Mouse (Mus musculus) midbrain, embryonic 13.5 days (tissue): ENCODE results near the gene BC048679. TPM values are rescaled to one million over a fixed set of nuclear protein-coding genes. Genes with fewer than 3 reads are reported as not detected.

Experiments used
- ATAC-seq: fragments of 200-750 bp; cut with Nextera tagmentation; 2 replicates; pipeline ENCODE4 v1.8.0; 2017; ENCODE audit warnings: mild to moderate bottlenecking, moderate TSS enrichment, moderate library complexity
- H3K27ac ChIP-seq: fragments of 300-500 bp; sonication (generic); 2 replicates; pipeline ENCODE4 v1.5.1; 2015; ENCODE audit warnings: inconsistent platforms, mild to moderate bottlenecking, moderate library complexity
- H3K27me3 ChIP-seq: fragments of 300-500 bp; sonication (generic); 2 replicates; pipeline ENCODE4 v1.6.1; 2015; ENCODE audit warnings: mild to moderate bottlenecking, inconsistent platforms
- H3K36me3 ChIP-seq: fragments of 300-500 bp; sonication (generic); 2 replicates; pipeline ENCODE4 v1.6.1; 2015; ENCODE audit warnings: mild to moderate bottlenecking, inconsistent platforms
- H3K4me1 ChIP-seq: fragments of 300-500 bp; sonication (generic); replicated peaks from 2 replicates; pipeline ENCODE4 v1.6.1; 2015; ENCODE audit warnings: inconsistent platforms
- H3K4me2 ChIP-seq: fragments of 300-500 bp; sonication (generic); replicated peaks from 2 replicates; pipeline ENCODE4 v1.6.1; 2015; ENCODE audit warnings: moderate library complexity, mild to moderate bottlenecking, inconsistent platforms
- H3K4me3 ChIP-seq: fragments of 300-500 bp; sonication (generic); replicated peaks from 2 replicates; pipeline ENCODE4 v1.5.1; 2015; ENCODE audit warnings: mild to moderate bottlenecking, inconsistent platforms
- H3K9ac ChIP-seq: fragments of 300-500 bp; sonication (generic); replicated peaks from 2 replicates; pipeline ENCODE4 v1.6.1; 2015; ENCODE audit warnings: mild to moderate bottlenecking, inconsistent platforms
- H3K9me3 ChIP-seq: fragments of 300-500 bp; sonication (generic); 2 replicates; pipeline ENCODE4 v1.6.1; 2016; ENCODE audit warnings: mild to moderate bottlenecking, inconsistent platforms
- WGBS: fragments of 180-500 bp; shearing (Covaris S2); methylation state at CpG from one replicate; pipeline ENCODE4 v1.1.7; 2015; 5-methylcytosine and 5-hydroxymethylcytosine counted together
- microRNA counts: library from miRNA; unstranded; fragments of <30 nt; microRNA quantifications from one replicate; lab custom pipeline; 2016
- polyA plus RNA-seq: library from polyadenylated mRNA; unstranded; fragments of >200 nt; fragmentation: Nextera tagmentation; extraction: Ambion mirVana; gene quantifications from 2 replicates; pipeline ENCODE4 v1.2.1, GENCODE M21; 2015

Gene BC048679
- polyA plus RNA-seq, 1 experiment from 2014 or later: not detected

DNA sequence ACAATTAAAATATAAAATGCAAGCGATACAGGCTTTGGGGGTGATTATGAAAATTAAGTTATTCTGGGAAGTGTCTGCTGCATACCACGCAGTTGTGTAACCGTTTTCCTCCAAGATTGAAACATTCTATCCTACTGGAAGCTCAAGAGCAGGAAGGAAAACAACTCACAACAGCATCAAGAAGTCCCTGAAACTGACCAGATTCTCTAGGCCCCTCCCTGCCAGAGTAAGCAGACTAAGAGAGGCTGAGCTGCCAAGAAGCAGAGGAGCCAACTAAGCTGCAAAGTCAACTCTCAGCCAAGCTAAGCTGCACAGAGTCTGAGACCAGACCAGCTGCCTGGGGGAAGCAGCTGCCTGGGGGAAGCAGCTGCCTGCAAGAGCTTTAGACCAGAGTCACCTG is 22.9 kb downstream of the BC048679 start:
- H3K9me3 ChIP-seq: no peaks in the 10 kb centered on the region
- no peak overlapping the region for H3K9ac ChIP-seq
- 82% methylated on average over 3 of the region's 3 CpGs for WGBS
- H3K4me1 ChIP-seq: peaks cover under 1% of the 10 kb centered on the region; the same call in 1 of the 2 replicates
- no peak overlapping the region for H3K27ac ChIP-seq
- peaks cover 69% of the 10 kb centered on the region for H3K36me3 ChIP-seq
- peaks cover 29% of the 10 kb centered on the region for H3K27me3 ChIP-seq
- no peak overlapping the region for H3K4me3 ChIP-seq
- ATAC-seq: no peak
- no peak overlapping the region for H3K4me2 ChIP-seq

DNA sequence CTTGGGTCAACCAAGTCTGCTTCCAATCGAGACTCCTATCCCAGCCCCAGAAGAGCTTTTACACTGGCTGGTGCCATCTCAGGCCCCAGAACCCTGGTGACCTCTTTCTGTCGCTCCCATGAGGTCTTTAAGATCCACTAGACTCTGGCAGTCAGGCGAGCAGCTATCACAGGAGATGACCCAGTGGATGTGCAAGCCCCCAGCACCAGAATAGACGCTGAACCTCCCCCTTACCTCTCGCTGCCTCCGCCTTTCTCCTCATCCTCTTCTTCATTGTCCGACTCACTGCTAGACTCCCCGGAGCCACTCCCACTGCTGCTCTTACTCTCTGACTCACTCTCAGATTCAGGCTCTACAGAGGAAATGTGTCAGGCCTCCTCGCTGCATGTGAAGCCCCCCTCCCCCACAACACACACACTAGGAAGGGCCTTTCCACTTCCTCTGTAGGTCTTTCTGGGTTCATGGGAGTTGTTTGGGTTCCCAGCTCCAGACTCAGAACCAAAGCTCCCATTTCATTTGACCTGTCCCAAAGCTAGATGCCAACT is 33.1 kb downstream of the BC048679 start:
- Histone ChIP-seq H3K4me1 (no peaks in the 10 kb centered on the region), H3K4me2 (no peak overlapping the region), H3K4me3 (no peak overlapping the region), H3K9ac (no peak overlapping the region), H3K27me3 (no peaks in the 10 kb centered on the region), H3K9me3 (no peaks in the 10 kb centered on the region), H3K36me3 (peaks cover 82% of the 10 kb centered on the region), H3K27ac (no peak overlapping the region)
- WGBS: 77% methylated on average over 9 of the region's 9 CpGs
- ATAC-seq: no peak

DNA sequence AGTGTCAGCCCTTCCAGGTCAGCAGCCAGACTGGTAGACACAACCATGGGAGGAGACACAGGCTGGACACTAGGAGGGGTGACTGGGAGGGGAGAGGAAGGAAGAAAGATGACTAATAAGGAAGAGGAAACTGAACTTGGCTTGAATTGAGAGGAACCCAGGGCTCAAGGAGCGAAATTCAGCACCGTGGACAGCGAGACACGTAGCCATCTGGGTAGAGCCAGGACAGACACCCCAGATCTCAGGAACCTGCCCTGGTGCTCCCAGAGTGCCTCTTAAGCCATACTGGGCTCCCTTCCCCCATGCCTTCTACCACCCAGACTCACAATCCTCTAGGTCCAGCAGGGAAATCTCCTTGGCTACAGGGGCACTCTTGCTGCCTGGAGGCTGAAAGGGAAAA is 34.0 kb downstream of the BC048679 start:
- H3K36me3 ChIP-seq: peaks cover 80% of the 10 kb centered on the region
- no peak for ATAC-seq

DNA sequence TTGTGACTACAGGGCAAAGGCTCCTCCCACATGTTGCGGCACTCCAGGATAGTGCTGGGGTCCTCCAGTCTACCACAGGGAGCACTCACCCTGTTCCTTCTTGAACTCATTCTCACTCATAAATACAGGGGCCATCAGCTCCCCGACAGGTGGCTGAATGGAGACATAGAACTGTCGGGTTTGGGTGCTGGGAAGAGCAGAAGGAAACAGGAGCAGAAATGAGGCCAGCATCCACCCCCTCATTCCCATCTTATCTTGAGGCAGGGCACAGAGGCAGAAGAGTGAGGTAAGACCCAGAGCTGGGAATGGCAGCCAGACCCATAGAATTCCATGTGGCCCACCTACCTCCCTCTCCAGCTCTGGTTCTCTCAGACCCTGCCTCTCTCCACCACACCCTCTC is 35.3 kb downstream of the BC048679 start:
- 73% methylated on average over 3 of the region's 3 CpGs for WGBS
- no peak for ATAC-seq

More for the DNA sequence above, 34.0 kb downstream of the BC048679 start:
- Histone ChIP-seq H3K9me3 (no peaks in the 10 kb centered on the region), H3K27ac (no peak overlapping the region), H3K4me3 (no peak overlapping the region), H3K9ac (no peak overlapping the region), H3K27me3 (peaks cover 4% of the 10 kb centered on the region; the same call in 1 of the 2 replicates), H3K4me1 (no peaks in the 10 kb centered on the region), H3K4me2 (no peak overlapping the region)
- WGBS: 8% methylated on average over 4 of the region's 4 CpGs

DNA sequence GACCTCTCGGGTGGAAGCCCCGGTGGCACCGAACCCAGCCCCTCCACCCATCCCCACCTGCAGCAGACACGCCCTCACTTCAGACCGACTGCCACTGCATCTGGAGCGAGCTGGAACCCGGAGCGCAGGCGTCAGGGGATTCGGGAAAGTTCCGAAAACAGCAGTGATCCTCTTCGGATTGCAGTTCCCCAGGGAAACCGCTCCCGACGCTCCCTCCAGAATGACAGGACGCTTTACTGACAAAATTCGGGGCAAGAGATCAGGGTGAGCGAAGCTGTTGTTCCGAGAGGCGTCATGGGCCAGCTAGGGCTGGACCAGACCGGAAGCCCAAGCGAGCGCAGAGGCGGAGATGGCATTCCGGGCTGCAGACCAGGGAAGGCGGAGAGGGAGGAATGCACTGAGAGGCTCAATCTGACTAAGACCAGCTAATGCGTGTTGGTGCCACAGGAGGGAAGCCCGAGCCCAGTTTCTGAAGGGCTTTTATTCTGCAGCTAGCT is 42.9 kb downstream of the BC048679 start, which contains the start of gene Cpeb1:
Gene Cpeb1 (minus strand): TSS at position 311 of the 497 bp plus-strand sequence.
- Histone ChIP-seq H3K9me3 (no peaks in the 10 kb centered on the region), H3K27ac (no peak within 1 kb of the TSS), H3K4me1 (peaks cover 27% of the 10 kb centered on the region), H3K9ac (peak within 1 kb of the TSS; percentile 54), H3K4me2 (peak within 1 kb of the TSS; percentile 92), H3K4me3 (peak within 1 kb of the TSS; percentile 54), H3K36me3 (peaks cover 2% of the 10 kb centered on the region), H3K27me3 (peaks cover 79% of the 10 kb centered on the region)
- under 1% methylated on average over 28 of the region's 28 CpGs for WGBS
- peak; percentile 63 for ATAC-seq

More for the DNA sequence above, 35.3 kb downstream of the BC048679 start:
- Histone ChIP-seq H3K4me3 (no peak overlapping the region), H3K9ac (no peak overlapping the region), H3K27me3 (peaks cover 17% of the 10 kb centered on the region), H3K36me3 (peaks cover 76% of the 10 kb centered on the region), H3K9me3 (no peaks in the 10 kb centered on the region), H3K27ac (no peak overlapping the region), H3K4me1 (no peaks in the 10 kb centered on the region), H3K4me2 (no peak overlapping the region)

DNA sequence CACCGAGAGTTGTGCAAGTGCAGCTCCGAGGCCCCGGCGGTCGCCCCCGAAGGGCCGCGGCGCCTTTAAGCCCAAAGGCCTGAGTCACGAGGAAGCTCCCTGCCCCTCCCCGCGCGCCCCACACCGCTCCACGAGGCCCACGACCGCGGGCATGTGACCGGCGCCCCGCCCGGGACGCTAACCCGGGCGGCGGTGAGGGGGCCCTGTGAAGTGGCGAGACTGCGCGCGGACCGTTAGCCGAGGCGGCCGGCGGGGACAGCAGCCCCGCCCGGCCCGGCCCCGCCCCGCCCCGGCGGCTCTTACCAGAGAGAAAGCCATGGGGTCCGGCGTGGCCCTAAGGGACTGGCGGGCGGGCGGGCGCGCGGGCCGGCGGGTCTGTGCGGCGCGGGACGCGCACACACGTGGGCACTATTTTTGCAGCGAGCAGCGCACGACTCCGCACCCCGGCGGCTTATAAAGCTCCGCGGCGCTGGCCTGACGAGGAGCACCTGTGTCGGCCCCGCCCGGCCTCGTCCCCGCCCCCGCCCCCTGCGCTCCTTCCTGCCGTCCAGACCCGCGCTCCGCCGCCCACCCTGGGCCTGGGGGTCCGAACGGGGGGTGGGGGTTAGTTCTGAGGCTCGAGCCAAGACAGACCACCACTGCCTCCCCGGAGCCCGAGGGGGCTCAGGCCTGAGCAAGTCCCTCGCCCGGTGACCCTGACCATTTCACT is 43.6 kb downstream of the BC048679 start:
- Histone ChIP-seq H3K27me3 (peaks cover 79% of the 10 kb centered on the region), H3K4me1 (peaks cover 27% of the 10 kb centered on the region), H3K9ac (peak overlapping the region; percentile 54), H3K27ac (no peak overlapping the region), H3K4me2 (peak overlapping the region; percentile 92), H3K4me3 (peak overlapping the region; percentile 54), H3K36me3 (no peaks in the 10 kb centered on the region), H3K9me3 (no peaks in the 10 kb centered on the region)
- peak; percentile 67 for ATAC-seq
- WGBS: 1% methylated on average over 80 of the region's 87 CpGs

DNA sequence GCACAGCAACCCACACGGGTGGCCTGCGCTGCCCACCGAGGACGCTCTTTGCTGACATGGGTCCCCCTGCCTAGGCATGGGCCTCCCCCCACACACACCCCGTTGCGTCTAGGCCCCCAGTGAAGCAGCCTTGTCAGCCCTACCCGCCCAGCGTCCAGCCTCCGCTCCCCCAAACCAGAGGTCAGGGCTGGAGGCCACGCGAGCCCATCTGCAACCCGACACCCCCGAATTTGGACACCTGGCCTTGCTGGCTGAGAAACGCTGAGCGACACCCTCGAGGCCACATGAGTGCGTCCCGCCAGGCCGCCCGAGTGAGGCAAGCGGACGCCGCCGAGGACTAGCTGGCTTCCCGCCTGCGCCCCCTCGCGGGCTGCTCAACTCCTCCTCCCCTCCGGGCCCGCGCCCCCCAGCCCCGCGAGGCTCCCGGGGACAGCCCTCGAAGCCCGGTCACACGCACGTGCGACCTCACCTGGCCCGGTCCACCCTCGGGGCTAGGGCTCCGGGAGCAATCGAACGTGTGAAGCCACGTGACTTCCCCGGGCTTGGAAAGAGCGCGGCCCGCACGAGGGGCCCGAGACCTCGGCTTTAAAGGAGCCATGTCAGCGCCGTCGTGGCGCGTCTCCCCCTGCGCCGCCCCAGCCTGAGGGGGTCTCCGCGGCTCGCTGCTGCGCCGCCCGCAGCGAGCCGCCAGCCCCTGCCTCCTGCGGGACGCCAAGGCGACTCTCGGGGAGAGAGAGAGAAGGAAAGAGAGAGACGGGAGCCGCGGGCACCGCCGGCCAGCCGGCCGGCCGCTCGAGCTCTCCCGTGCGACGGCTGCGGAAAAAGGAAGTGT is 44.4 kb downstream of the BC048679 start:
- H3K9me3 ChIP-seq: no peaks in the 10 kb centered on the region
- H3K27me3 ChIP-seq: peaks cover 70% of the 10 kb centered on the region
- H3K4me3 ChIP-seq: peak overlapping the region; percentile 54
- H3K9ac ChIP-seq: peak overlapping the region; percentile 54
- H3K36me3 ChIP-seq: no peaks in the 10 kb centered on the region
- H3K4me2 ChIP-seq: peak overlapping the region; percentile 92
- H3K4me1 ChIP-seq: peaks cover 27% of the 10 kb centered on the region
- ATAC-seq: peak; percentile 69
- no peak overlapping the region for H3K27ac ChIP-seq
- 3% methylated on average over 84 of the region's 84 CpGs for WGBS

DNA sequence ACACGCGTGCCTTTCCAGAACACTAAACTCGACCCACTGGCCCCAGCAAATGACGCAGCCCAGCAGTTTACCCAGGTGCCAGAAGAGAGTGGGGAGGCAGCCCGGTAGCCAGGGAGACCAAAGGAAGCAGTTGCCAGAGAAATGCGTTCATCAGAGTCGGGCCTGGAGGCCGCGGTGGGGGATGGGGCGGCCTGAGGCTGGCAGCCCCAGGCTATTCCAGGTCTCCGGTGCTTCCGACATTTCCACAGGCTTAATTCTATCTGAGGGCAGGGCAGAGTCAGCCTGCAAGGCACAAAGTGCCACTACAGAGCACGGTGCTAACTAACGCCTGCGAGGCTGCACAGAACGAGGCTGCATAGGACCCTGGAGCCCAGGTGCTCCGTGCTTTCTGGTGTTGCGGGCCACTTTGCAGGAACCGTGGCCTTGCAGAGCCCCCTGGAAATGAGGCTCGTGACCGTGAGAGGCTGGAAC is 45.1 kb downstream of the BC048679 start:
- peaks cover 27% of the 10 kb centered on the region for H3K4me1 ChIP-seq
- peak; percentile 68 for ATAC-seq
- peak overlapping the region; percentile 92 for H3K4me2 ChIP-seq
- peaks cover 64% of the 10 kb centered on the region for H3K27me3 ChIP-seq
- WGBS: 4% methylated on average over 21 of the region's 21 CpGs
- no peaks in the 10 kb centered on the region for H3K36me3 ChIP-seq
- H3K27ac ChIP-seq: no peak overlapping the region
- no peaks in the 10 kb centered on the region for H3K9me3 ChIP-seq
- H3K9ac ChIP-seq: 0 out of 2 replicates have a peak overlapping the region, but pooled peaks have one; percentile 3
- H3K4me3 ChIP-seq: peak overlapping the region; percentile 54

MicroRNAs encoded within 50 kb of the gene (microRNA counts, 519-probe panel; counts per million panel counts)
- microRNA mmu-miR-1839-3p (lab: Ali Mortazavi, UCI) (110 counts per million, percentile 56 among the panel's probes with 10 or more counts), microRNA mmu-miR-1839-5p (lab: Ali Mortazavi, UCI) (4,143 counts per million, percentile 78 among the panel's probes with 10 or more counts)

Other genes with a start within 250 kb of the BC048679 start
- gene Rps17, start 153.0 kb downstream of the BC048679 start, polyA plus RNA-seq: 869 and 873 TPM in 2 replicates
- gene Cpeb1, start 42.8 kb downstream of the BC048679 start, polyA plus RNA-seq: 2.6 and 3.2 TPM in 2 replicates
- gene Ap3b2, start 4.4 kb downstream of the BC048679 start, polyA plus RNA-seq: 110 and 117 TPM in 2 replicates
- 0.20 and 0.34 TPM in 2 replicates for gene Fsd2, start 68.7 kb upstream of the BC048679 start, polyA plus RNA-seq
- gene Whamm, start 73.0 kb upstream of the BC048679 start, polyA plus RNA-seq: 4.3 and 5.5 TPM in 2 replicates
- 15.4 and 16.4 TPM in 2 replicates for gene Homer2, start 209.2 kb upstream of the BC048679 start, polyA plus RNA-seq